Mouse (Mus musculus) gastrocnemius, postnatal 4 days (tissue): ENCODE measurements around the gene Slc4a5. TPM values are rescaled to one million over a fixed set of nuclear protein-coding genes. Genes with fewer than 3 reads are reported as not detected.
"Not testable (repeated sequence)": the region's sequence is repeated elsewhere in the genome, so short reads cannot be mapped to it uniquely, and the experiment has no call there.

Source experiments
- DNase-seq, 2 experiments: peaks; one replicate each; pipeline ENCODE4 v3.0.0; 2021 to 2022; ENCODE audit warnings: low spot score in 2 of 2, mixed read lengths in 2 of 2
- total RNA-seq, 2 experiments: library from RNA; stranded (reverse); gene quantifications; 2 replicates each; pipeline ENCODE4 v1.2.3; 2021

The Slc4a5 gene
- total RNA-seq, 2 experiments from 2014 or later, result 0.07 TPM; not detected in 1

GRCm38 (mm10) chr6:83302264-83302663 is 82.6 kb downstream of the Slc4a5 start:
- no peak for DNase-seq

GRCm38 (mm10) chr6:83309017-83309416 is 89.4 kb downstream of the Slc4a5 start:
- no peak for DNase-seq

- DNase-seq, result no peak
Observed at GRCm38 (mm10) chr6:83311206-83311605, 91.6 kb downstream of the Slc4a5 start.

- no peak for DNase-seq
Observed at GRCm38 (mm10) chr6:83312021-83312420, 92.4 kb downstream of the Slc4a5 start.

GRCm38 (mm10) chr6:83312514-83312913 is 92.9 kb downstream of the Slc4a5 start:
- no peak for DNase-seq

- DNase-seq, result no peak
Observed at GRCm38 (mm10) chr6:83315293-83315692, 95.7 kb downstream of the Slc4a5 start.

- no peak for DNase-seq
Observed at GRCm38 (mm10) chr6:83316022-83316421, 96.4 kb downstream of the Slc4a5 start.

GRCm38 (mm10) chr6:83317108-83317741 is 97.6 kb downstream of the Slc4a5 start:
- peak; percentile 81 to 91 for DNase-seq

- no peak for DNase-seq
Observed at GRCm38 (mm10) chr6:83321927-83322326, 102.3 kb downstream of the Slc4a5 start.

GRCm38 (mm10) chr6:83322794-83323193 is 103.2 kb downstream of the Slc4a5 start:
- DNase-seq, result no peak

GRCm38 (mm10) chr6:83323652-83324419 is 104.2 kb downstream of the Slc4a5 start:
- no peak for DNase-seq

GRCm38 (mm10) chr6:83325525-83326393 is 106.1 kb downstream of the Slc4a5 start, which contains the start of the genes Mthfd2 and Mob1a:
Gene Mthfd2 (minus strand): TSS chr6:83325908.
Gene Mob1a (plus strand): TSS chr6:83326016.
- DNase-seq, result peak; percentile 87 to 94

GRCm38 (mm10) chr6:83326394-83326736 is 106.7 kb downstream of the Slc4a5 start:
- DNase-seq, result no peak

- no peak for DNase-seq
Observed at GRCm38 (mm10) chr6:83326761-83327160, 107.1 kb downstream of the Slc4a5 start.

- DNase-seq, result no peak
Observed at GRCm38 (mm10) chr6:83327591-83328190, 108.1 kb downstream of the Slc4a5 start.

- DNase-seq, result no peak
Observed at GRCm38 (mm10) chr6:83341387-83341786, 121.8 kb downstream of the Slc4a5 start.

- DNase-seq, result no peak
Observed at GRCm38 (mm10) chr6:83342957-83343356, 123.3 kb downstream of the Slc4a5 start.

- not testable (repeated sequence) for DNase-seq
Observed at GRCm38 (mm10) chr6:83345285-83345684, 125.7 kb downstream of the Slc4a5 start.

- DNase-seq, result no peak
Observed at GRCm38 (mm10) chr6:83347916-83348315, 128.3 kb downstream of the Slc4a5 start.

- DNase-seq, result no peak
Observed at GRCm38 (mm10) chr6:83348873-83349272, 129.2 kb downstream of the Slc4a5 start, which contains the start of gene Bola3. Gene Bola3 (plus strand): TSS chr6:83349147.
